Mouse (Mus musculus): Measurements from ENCODE around the gene Mybpc2. TPM values are rescaled to one million over a fixed set of nuclear protein-coding genes. Genes with fewer than 3 reads are reported as not detected.

The Mybpc2 gene
- polyA plus RNA-seq, 1 experiment from 2014 or later: 0.35 TPM

DNA sequence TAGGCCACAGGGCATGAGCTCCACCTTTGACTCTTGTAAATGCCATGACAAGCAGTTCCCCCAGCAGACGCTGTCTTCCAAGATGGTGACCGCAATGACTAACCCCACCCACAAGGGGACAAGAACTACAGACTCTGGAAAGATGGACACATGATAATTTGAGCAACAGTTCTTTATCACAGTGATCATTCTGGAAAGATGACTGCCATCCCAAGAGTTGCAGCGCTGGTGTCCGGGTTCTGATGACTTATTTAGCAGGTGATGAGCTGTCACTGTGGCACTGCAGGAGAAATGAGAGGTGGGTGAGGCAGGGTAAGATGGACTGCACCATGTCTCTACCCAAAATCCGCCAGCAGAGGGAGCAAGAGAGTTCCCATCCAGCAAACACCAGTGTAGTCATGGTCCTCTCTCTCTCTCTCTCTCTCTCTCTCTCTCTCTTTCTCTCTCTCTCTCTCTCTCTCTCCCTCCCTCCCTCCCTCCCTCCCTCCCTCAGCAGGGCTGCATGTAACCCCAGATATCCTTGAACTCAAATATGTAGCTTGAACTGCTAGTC, 22.8 kb downstream of the Mybpc2 start:
- H3K36me3 ChIP-seq (replicated peaks; ENCODE audit: insufficient read depth, low read length): no peaks in the 10 kb centered on the region
- no peaks in the 10 kb centered on the region for H3K27me3 ChIP-seq (ENCODE audit: insufficient read depth, low read length)
- no peaks in the 10 kb centered on the region for H3K9me3 ChIP-seq (ENCODE audit: low read length)
- TF ChIP-seq CTCF (IDR thresholded peaks at IDR 0.05; ENCODE audit: low read depth): peak; percentile 83
- TF ChIP-seq EP300 (IDR thresholded peaks at IDR 0.05; ENCODE audit: low read depth): no peak
- ATAC-seq (no peak), DNase-seq (peak; percentile 82)
- H3K27ac ChIP-seq (ENCODE audit: low read depth): no peak overlapping the region
- WGBS (ENCODE audit: insufficient replicate concordance): 27% methylated on average over 5 of the region's 5 CpGs
- peaks cover 11% of the 10 kb centered on the region for H3K4me1 ChIP-seq (ENCODE audit: insufficient read depth)
- H3K4me2 ChIP-seq (ENCODE audit: low read depth, low read length): no peak overlapping the region
- H3K4me3 ChIP-seq (ENCODE audit: low read depth, low read length): no peak overlapping the region
- H3K9ac ChIP-seq (replicated peaks): no peak overlapping the region

DNA sequence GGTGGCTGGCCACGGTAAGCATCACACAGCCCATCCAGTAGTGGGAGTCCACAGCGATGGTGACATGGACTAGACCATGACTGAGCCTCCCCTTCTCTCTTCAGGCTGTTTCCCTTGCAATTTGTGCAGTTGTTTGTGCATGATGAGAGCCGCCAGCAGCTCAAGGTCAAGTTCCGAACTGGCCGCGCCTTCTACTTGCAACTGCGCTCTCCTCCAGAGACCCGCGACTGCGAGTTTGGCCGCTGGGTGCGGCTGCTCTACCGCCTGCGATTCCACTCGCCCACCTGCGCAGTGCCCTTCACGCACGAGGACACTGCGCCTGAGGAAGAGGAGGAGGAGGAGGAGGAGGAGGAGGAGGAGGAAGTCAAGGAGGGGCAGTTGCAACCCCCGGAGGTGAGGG, 24.4 kb downstream of the Mybpc2 start:
- WGBS (ENCODE audit: insufficient replicate concordance): 60% methylated on average over 20 of the region's 20 CpGs
- TF ChIP-seq EP300 (IDR thresholded peaks at IDR 0.05; ENCODE audit: low read depth) (no peak), CTCF (IDR thresholded peaks at IDR 0.05; ENCODE audit: low read depth) (no peak)
- no peak overlapping the region for H3K27ac ChIP-seq (ENCODE audit: low read depth)
- H3K27me3 ChIP-seq (ENCODE audit: insufficient read depth, low read length): no peaks in the 10 kb centered on the region
- H3K4me2 ChIP-seq (ENCODE audit: low read depth, low read length): no peak overlapping the region
- H3K4me1 ChIP-seq (ENCODE audit: insufficient read depth): peaks cover 21% of the 10 kb centered on the region
- no peak overlapping the region for H3K4me3 ChIP-seq (ENCODE audit: low read depth, low read length)
- DNase-seq: peak; percentile 13
- no peaks in the 10 kb centered on the region for H3K36me3 ChIP-seq (replicated peaks; ENCODE audit: insufficient read depth, low read length)
- H3K9me3 ChIP-seq (ENCODE audit: low read length): no peaks in the 10 kb centered on the region
- no peak overlapping the region for H3K9ac ChIP-seq (replicated peaks)
- ATAC-seq: no peak

GRCm38 (mm10) chr7:44498922-44499321, 25.5 kb downstream of the Mybpc2 start:
- Histone ChIP-seq H3K4me1 (ENCODE audit: insufficient read depth) (peaks cover 24% of the 10 kb centered on the region), H3K27ac (ENCODE audit: low read depth) (0 out of 2 replicates have a peak overlapping the region, but pooled peaks have one; percentile 11), H3K36me3 (replicated peaks; ENCODE audit: insufficient read depth, low read length) (no peaks in the 10 kb centered on the region), H3K4me2 (ENCODE audit: low read depth, low read length) (no peak overlapping the region), H3K9ac (replicated peaks) (no peak overlapping the region), H3K9me3 (ENCODE audit: low read length) (no peaks in the 10 kb centered on the region), H3K27me3 (ENCODE audit: insufficient read depth, low read length) (no peaks in the 10 kb centered on the region), H3K4me3 (ENCODE audit: low read depth, low read length) (no peak overlapping the region)
- TF ChIP-seq EP300 (IDR thresholded peaks at IDR 0.05; ENCODE audit: low read depth) (no peak), CTCF (IDR thresholded peaks at IDR 0.05; ENCODE audit: low read depth) (no peak)
- DNase-seq (no peak), ATAC-seq (no peak)
- WGBS (ENCODE audit: insufficient replicate concordance): 33% methylated on average over 1 of the region's 1 CpGs

DNA sequence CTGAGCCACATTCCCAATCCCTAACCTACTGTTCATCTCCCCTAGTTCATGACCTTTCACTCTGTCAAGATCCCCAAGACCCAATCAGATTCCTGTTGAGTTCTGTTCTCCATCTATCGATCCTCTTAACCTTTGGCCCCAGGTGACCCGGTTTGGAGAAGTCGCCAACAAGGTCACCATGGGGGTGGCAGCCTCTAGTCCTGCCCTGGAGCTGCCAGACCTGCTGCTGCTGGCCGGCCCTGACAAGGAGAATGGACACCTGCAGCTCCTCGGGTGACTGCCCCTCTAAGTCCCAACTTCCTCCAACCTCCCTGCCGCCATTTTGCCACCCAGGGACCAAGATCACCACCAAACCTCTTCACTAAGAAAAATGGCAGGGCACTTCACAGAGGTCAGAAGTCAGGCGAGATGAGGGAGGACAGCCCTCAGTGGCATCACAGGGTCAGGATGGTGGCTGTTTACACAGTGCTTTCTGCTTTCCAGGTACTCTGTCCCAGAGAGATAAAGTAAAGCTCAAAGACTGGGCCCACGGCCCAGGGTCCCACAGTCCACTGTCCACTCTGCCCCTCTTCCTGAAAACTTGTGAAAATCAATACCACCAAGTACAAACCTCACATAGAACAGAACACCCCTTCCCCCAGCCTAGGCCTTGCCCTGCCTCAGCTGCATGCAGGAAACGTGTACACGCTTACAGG, 26.9 kb downstream of the Mybpc2 start:
- Histone ChIP-seq H3K4me2 (ENCODE audit: low read depth, low read length) (peak overlapping the region; percentile 81), H3K4me1 (ENCODE audit: insufficient read depth) (peaks cover 24% of the 10 kb centered on the region), H3K27ac (ENCODE audit: low read depth) (peak overlapping the region; percentile 95), H3K9ac (replicated peaks) (no peak overlapping the region), H3K9me3 (ENCODE audit: low read length) (no peaks in the 10 kb centered on the region), H3K4me3 (ENCODE audit: low read depth, low read length) (peak overlapping the region; percentile 60; the same call in 1 of the 2 replicates), H3K36me3 (replicated peaks; ENCODE audit: insufficient read depth, low read length) (peaks cover 4% of the 10 kb centered on the region), H3K27me3 (ENCODE audit: insufficient read depth, low read length) (no peaks in the 10 kb centered on the region)
- DNase-seq (peak; percentile 51), ATAC-seq (no peak)
- WGBS (ENCODE audit: insufficient replicate concordance): 68% methylated on average over 10 of the region's 10 CpGs
- TF ChIP-seq CTCF (IDR thresholded peaks at IDR 0.05; ENCODE audit: low read depth): no peak
- TF ChIP-seq EP300 (IDR thresholded peaks at IDR 0.05; ENCODE audit: low read depth): no peak

DNA sequence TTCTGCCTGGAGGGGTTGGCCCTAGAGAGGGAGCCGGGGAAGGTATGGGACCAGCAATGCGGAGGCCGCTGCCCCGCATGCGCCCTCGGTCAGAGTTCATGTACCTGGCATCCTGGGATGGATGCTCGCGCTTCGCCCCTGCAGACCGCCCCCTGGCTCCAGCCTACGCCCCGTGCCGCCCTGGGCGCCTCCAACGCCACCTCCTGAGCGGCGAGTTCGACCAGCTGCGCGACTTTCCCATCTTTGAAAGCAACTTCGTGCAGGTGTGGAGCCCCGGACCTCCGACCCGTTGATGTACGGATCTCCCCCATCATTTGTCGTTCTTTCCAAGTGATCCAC, 27.7 kb downstream of the Mybpc2 start:
- peak overlapping the region; percentile 81 for H3K4me2 ChIP-seq (ENCODE audit: low read depth, low read length)
- H3K36me3 ChIP-seq (replicated peaks; ENCODE audit: insufficient read depth, low read length): peaks cover 12% of the 10 kb centered on the region
- peaks cover 24% of the 10 kb centered on the region for H3K4me1 ChIP-seq (ENCODE audit: insufficient read depth)
- peak overlapping the region; percentile 60 for H3K4me3 ChIP-seq (ENCODE audit: low read depth, low read length)
- WGBS (ENCODE audit: insufficient replicate concordance): 1% methylated on average over 24 of the region's 26 CpGs
- TF ChIP-seq EP300 (IDR thresholded peaks at IDR 0.05; ENCODE audit: low read depth): no peak
- TF ChIP-seq CTCF (IDR thresholded peaks at IDR 0.05; ENCODE audit: low read depth): peak; percentile 46
- no peaks in the 10 kb centered on the region for H3K9me3 ChIP-seq (ENCODE audit: low read length)
- ATAC-seq (peak; percentile 56), DNase-seq (no peak)
- H3K27ac ChIP-seq (ENCODE audit: low read depth): peak overlapping the region; percentile 95
- H3K27me3 ChIP-seq (ENCODE audit: insufficient read depth, low read length): no peaks in the 10 kb centered on the region
- peak overlapping the region; percentile 70 for H3K9ac ChIP-seq (replicated peaks)

- TF ChIP-seq EP300 (IDR thresholded peaks at IDR 0.05; ENCODE audit: low read depth) (no peak; the same call in 1 of the 2 replicates), CTCF (IDR thresholded peaks at IDR 0.05; ENCODE audit: low read depth) (peak; percentile 21; the same call in 1 of the 2 replicates)
- Histone ChIP-seq H3K36me3 (replicated peaks; ENCODE audit: insufficient read depth, low read length) (peaks cover 17% of the 10 kb centered on the region), H3K27me3 (ENCODE audit: insufficient read depth, low read length) (no peaks in the 10 kb centered on the region), H3K9ac (replicated peaks) (peak within 1 kb of the TSS; percentile 70), H3K9me3 (ENCODE audit: low read length) (no peaks in the 10 kb centered on the region), H3K4me3 (ENCODE audit: low read depth, low read length) (peak within 1 kb of the TSS; percentile 60), H3K27ac (ENCODE audit: low read depth) (peak within 1 kb of the TSS; percentile 95), H3K4me2 (ENCODE audit: low read depth, low read length) (peak within 1 kb of the TSS; percentile 81), H3K4me1 (ENCODE audit: insufficient read depth) (peaks cover 24% of the 10 kb centered on the region)
- DNase-seq: peak; percentile 97
- ATAC-seq: peak; percentile 96
- under 1% methylated on average over 58 of the region's 58 CpGs for whole genome bisulfite sequencing (ENCODE audit: insufficient replicate concordance)
Measured at GRCm38 (mm10) chr7:44495992-44496770, 28.3 kb downstream of the Mybpc2 start, which contains the start of the genes Emc10 and Fam71e1. Gene Emc10, minus strand, starts transcription at chr7:44496529. Gene Fam71e1, plus strand, starts transcription at chr7:44496581.

Measured in liver, postnatal 0 days (tissue).